Comparison of ENCODE assay signal across 7 mouse cellular contexts in genomic region chr12:100725458-100725786, GRCm38 (mm10). TPM values are rescaled to one million over a fixed set of nuclear protein-coding genes. Genes with fewer than 3 reads are reported as not detected.
A peak's percentile ranks its signal among the peaks of the same experiment; 100 is the strongest.
DNase-seq lines count a peak whose midpoint lies in the region; ATAC-seq lines count a peak whose summit lies in the region.

No protein-coding gene starts in this region.

- peaks cover 61% of the 10 kb centered on the region for H3K4me1 ChIP-seq in megakaryocyte, embryonic 14.5 days
- peaks cover 24% of the 10 kb centered on the region for H3K4me1 ChIP-seq in forebrain, embryonic 13.5 days
- H3K4me1 ChIP-seq in limb, embryonic 15.5 days = peaks cover 7% of the 10 kb centered on the region; the same call in 1 of the 2 replicates
- H3K4me1 ChIP-seq in stomach, embryonic 16.5 days (ENCODE audit: control insufficient read depth, insufficient read depth, low read length) = peaks cover 7% of the 10 kb centered on the region; the same call in 1 of the 2 replicates

- peak overlapping the region; percentile 16; the same call in 1 of the 2 replicates for H3K9ac ChIP-seq in forebrain, embryonic 13.5 days
- no peak overlapping the region for H3K9ac ChIP-seq in limb, embryonic 15.5 days
- H3K9ac ChIP-seq in stomach, embryonic 16.5 days (ENCODE audit: low read length) = 0 out of 2 replicates have a peak overlapping the region, but pooled peaks have one; percentile 3

- no peaks in the 10 kb centered on the region for H3K9me3 ChIP-seq in megakaryocyte, embryonic 14.5 days
- no peaks in the 10 kb centered on the region for H3K9me3 ChIP-seq in forebrain, embryonic 13.5 days (replicated peaks)
- H3K9me3 ChIP-seq in limb, embryonic 15.5 days = no peaks in the 10 kb centered on the region
- no peaks in the 10 kb centered on the region for H3K9me3 ChIP-seq in stomach, embryonic 16.5 days (replicated peaks; ENCODE audit: control insufficient read depth, low read length)

- WGBS in forebrain, embryonic 13.5 days = 5% methylated on average over 17 of the region's 17 CpGs
- WGBS in limb, embryonic 15.5 days = 3% methylated on average over 17 of the region's 17 CpGs
- 4% methylated on average over 17 of the region's 17 CpGs for WGBS in stomach, embryonic 16.5 days

- DNase-seq in ovary, postnatal 10 days (ENCODE audit: low spot score) = no peak
- no peak for DNase-seq in right cerebral cortex, postnatal 4 days

- H3K27me3 ChIP-seq in megakaryocyte, embryonic 14.5 days (replicated peaks) = no peaks in the 10 kb centered on the region
- H3K27me3 ChIP-seq in forebrain, embryonic 13.5 days = no peaks in the 10 kb centered on the region
- no peaks in the 10 kb centered on the region; the same call in 1 of the 2 replicates for H3K27me3 ChIP-seq in limb, embryonic 15.5 days
- no peaks in the 10 kb centered on the region for H3K27me3 ChIP-seq in stomach, embryonic 16.5 days (ENCODE audit: control insufficient read depth, insufficient read depth, low read length)

- peak overlapping the region; percentile 99 for H3K4me3 ChIP-seq in megakaryocyte, embryonic 14.5 days (replicated peaks)
- H3K4me3 ChIP-seq in forebrain, embryonic 13.5 days = peak overlapping the region; percentile 76
- H3K4me3 ChIP-seq in limb, embryonic 15.5 days = peak overlapping the region; percentile 90
- peak overlapping the region; percentile 91 for H3K4me3 ChIP-seq in stomach, embryonic 16.5 days (replicated peaks; ENCODE audit: low read length)

- no peak for ATAC-seq in megakaryocyte, adult 5-6 weeks (ENCODE audit: poor library complexity, severe bottlenecking)
- no peak for ATAC-seq in forebrain, embryonic 13.5 days
- ATAC-seq in limb, embryonic 15.5 days (ENCODE audit: insufficient number of reproducible peaks, low FRiP score, low TSS enrichment, low read depth) = no peak
- no peak for ATAC-seq in stomach, embryonic 16.5 days (ENCODE audit: insufficient read depth, low FRiP score)

- H3K36me3 ChIP-seq in megakaryocyte, embryonic 14.5 days (replicated peaks; ENCODE audit: low read length) = peaks cover 4% of the 10 kb centered on the region
- no peaks in the 10 kb centered on the region for H3K36me3 ChIP-seq in forebrain, embryonic 13.5 days (ENCODE audit: poor library complexity, severe bottlenecking)
- H3K36me3 ChIP-seq in limb, embryonic 15.5 days = no peaks in the 10 kb centered on the region
- H3K36me3 ChIP-seq in stomach, embryonic 16.5 days (ENCODE audit: control insufficient read depth, insufficient read depth, low read length) = no peaks in the 10 kb centered on the region

- H3K4me2 ChIP-seq in forebrain, embryonic 13.5 days = peak overlapping the region; percentile 58
- H3K4me2 ChIP-seq in limb, embryonic 15.5 days = peak overlapping the region; percentile 80
- H3K4me2 ChIP-seq in stomach, embryonic 16.5 days (ENCODE audit: low read depth, low read length) = peak overlapping the region; percentile 68

- peak overlapping the region; percentile 44; the same call in 1 of the 2 replicates for H3K27ac ChIP-seq in forebrain, embryonic 13.5 days
- H3K27ac ChIP-seq in limb, embryonic 15.5 days = no peak overlapping the region
- H3K27ac ChIP-seq in stomach, embryonic 16.5 days (ENCODE audit: low read length) = no peak overlapping the region

RNA-seq across cellular contexts. Expression of gene Rps6ka5, which starts 1.4 kb away (rescaled TPM):
- polyA plus RNA-seq in megakaryocyte, embryonic 14.5 days (2012; ENCODE audit: insufficient read depth, low replicate concordance) = 1.3 and 4.9 TPM in 2 replicates
- total RNA-seq in megakaryocyte, adult 5-6 weeks (2015) = 18.2 and 19.4 TPM in 2 replicates
- total RNA-seq in megakaryocyte, adult 5-6 weeks (2017) = 30.9 and 37.6 TPM in 2 replicates
- 7.3 and 8.5 TPM in 2 replicates for polyA plus RNA-seq in forebrain, embryonic 13.5 days (2015; fragmentation: Nextera tagmentation; extraction: Ambion mirVana)
- 4.2 and 4.8 TPM in 2 replicates for polyA plus RNA-seq in limb, embryonic 15.5 days (2015; fragmentation: Nextera tagmentation; extraction: Ambion mirVana)
- polyA plus RNA-seq in stomach, embryonic 16.5 days (2015; fragmentation: Nextera tagmentation; extraction: Ambion mirVana) = 3.0 and 3.6 TPM in 2 replicates

RNA-seq across cellular contexts. Expression of gene Dglucy, which starts 53.4 kb away (rescaled TPM):
- 1.0 TPM in 1 of 2 replicates, not detected in the other for polyA plus RNA-seq in megakaryocyte, embryonic 14.5 days (2012; ENCODE audit: insufficient read depth, low replicate concordance)
- 21.3 and 25.9 TPM in 2 replicates for total RNA-seq in megakaryocyte, adult 5-6 weeks (2015)
- 33.3 and 35.6 TPM in 2 replicates for total RNA-seq in megakaryocyte, adult 5-6 weeks (2017)
- polyA plus RNA-seq in forebrain, embryonic 13.5 days (2015; fragmentation: Nextera tagmentation; extraction: Ambion mirVana) = 1.9 and 2.0 TPM in 2 replicates
- 2.6 and 3.1 TPM in 2 replicates for polyA plus RNA-seq in limb, embryonic 15.5 days (2015; fragmentation: Nextera tagmentation; extraction: Ambion mirVana)
- 4.9 and 5.0 TPM in 2 replicates for polyA plus RNA-seq in stomach, embryonic 16.5 days (2015; fragmentation: Nextera tagmentation; extraction: Ambion mirVana)
